Mouse (Mus musculus): Measurements from ENCODE around the gene Atp10b. TPM values are rescaled to one million over a fixed set of nuclear protein-coding genes. Genes with fewer than 3 reads are reported as not detected.

Atp10b gene
- polyA plus RNA-seq, 1 experiment from 2014 or later, result 0.04 TPM

- Histone ChIP-seq H3K4me1 (peaks cover 21% of the 10 kb centered on the region), H3K9me3 (replicated peaks) (no peaks in the 10 kb centered on the region), H3K36me3 (no peaks in the 10 kb centered on the region), H3K27me3 (ENCODE audit: low read depth, poor library complexity, severe bottlenecking) (no peaks in the 10 kb centered on the region), H3K27ac (replicated peaks) (peak overlapping the region; percentile 65), H3K4me3 (no peak overlapping the region)
- WGBS, result 69% methylated on average over 10 of the region's 10 CpGs
- DNase-seq (ENCODE audit: low spot score), result peak; percentile 27
These were observed 120.7 kb downstream of the Atp10b start for GRCm38 (mm10) chr11:43270256-43270806.

- no peaks in the 10 kb centered on the region for H3K9me3 ChIP-seq (replicated peaks)
- H3K36me3 ChIP-seq, result no peaks in the 10 kb centered on the region
- H3K27me3 ChIP-seq (ENCODE audit: low read depth, poor library complexity, severe bottlenecking), result no peaks in the 10 kb centered on the region
- DNase-seq (ENCODE audit: low spot score), result no peak
- H3K4me1 ChIP-seq, result peaks cover 21% of the 10 kb centered on the region
- H3K27ac ChIP-seq (replicated peaks), result no peak overlapping the region
- H3K4me3 ChIP-seq, result no peak overlapping the region
These were observed 124.2 kb downstream of the Atp10b start for GRCm38 (mm10) chr11:43273896-43274295.

- Histone ChIP-seq H3K27ac (replicated peaks) (no peak overlapping the region), H3K4me1 (no peaks in the 10 kb centered on the region), H3K4me3 (no peak overlapping the region), H3K27me3 (ENCODE audit: low read depth, poor library complexity, severe bottlenecking) (no peaks in the 10 kb centered on the region), H3K9me3 (replicated peaks) (no peaks in the 10 kb centered on the region), H3K36me3 (no peaks in the 10 kb centered on the region)
- 90% methylated on average over 6 of the region's 6 CpGs for WGBS
- DNase-seq (ENCODE audit: low spot score), result no peak
These were observed 147.9 kb downstream of the Atp10b start for GRCm38 (mm10) chr11:43297584-43297983.

- Histone ChIP-seq H3K27me3 (ENCODE audit: low read depth, poor library complexity, severe bottlenecking) (no peaks in the 10 kb centered on the region), H3K4me1 (peaks cover 22% of the 10 kb centered on the region), H3K9me3 (replicated peaks) (no peaks in the 10 kb centered on the region), H3K4me3 (no peak overlapping the region), H3K27ac (replicated peaks) (no peak overlapping the region), H3K36me3 (no peaks in the 10 kb centered on the region)
- DNase-seq (ENCODE audit: low spot score), result no peak
- 46% methylated on average over 1 of the region's 1 CpGs for WGBS
These were observed 161.3 kb downstream of the Atp10b start for GRCm38 (mm10) chr11:43311000-43311399.

Other genes starting within 250 kb of the Atp10b start
- gene Gm9972, start 114.1 kb upstream of the Atp10b start, polyA plus RNA-seq (2016; fragmentation: Nextera tagmentation; extraction: Ambion mirVana), result not detected in 2 replicates

Measured in midbrain, embryonic 10.5 days (tissue).